Mouse (Mus musculus) lung, postnatal 0 days (tissue): ENCODE measurements at regions not wholly inside any gene's neighbourhood (a gene's known extent, or its start where the extent isn't known, plus 50 kb on each side); places are given as distances from the start of the nearest gene placed in this dataset.

Experiments used
- ATAC-seq: fragments of 200-750 bp; cut with Nextera tagmentation; 2 replicates; pipeline ENCODE4 v1.8.0; 2017; ENCODE audit warnings: moderate library complexity
- DNase-seq: peaks from one replicate; pipeline ENCODE4 v3.0.0-alpha.2; 2016; ENCODE audit warnings: low spot score
- H3K27ac ChIP-seq: fragments of 300-500 bp; sonication (generic); 2 replicates; pipeline ENCODE4 v1.5.1; 2014; ENCODE audit warnings: antibody characterized with exemption, mild to moderate bottlenecking, low read length, mixed read lengths
- H3K27me3 ChIP-seq: fragments of 300-500 bp; sonication (generic); replicated peaks from 2 replicates; pipeline ENCODE4 v1.6.1; 2014; ENCODE audit warnings: low read length, mixed read lengths; ENCODE audit not compliant: insufficient read depth
- H3K36me3 ChIP-seq: fragments of 300-500 bp; sonication (generic); 2 replicates; pipeline ENCODE4 v1.6.1; 2014; ENCODE audit warnings: low read length, mixed read lengths; ENCODE audit not compliant: insufficient read depth
- H3K4me1 ChIP-seq: fragments of 300-500 bp; sonication (generic); 2 replicates; pipeline ENCODE4 v1.6.1; 2014; ENCODE audit warnings: antibody characterized with exemption, low read depth, low read length, mixed read lengths; ENCODE audit not compliant: insufficient read depth
- H3K4me2 ChIP-seq: fragments of 300-500 bp; sonication (generic); replicated peaks from 2 replicates; pipeline ENCODE4 v1.6.1; 2014; ENCODE audit warnings: low read depth, mild to moderate bottlenecking, low read length, moderate library complexity, mixed read lengths
- H3K4me3 ChIP-seq: fragments of 300-500 bp; sonication (generic); 2 replicates; pipeline ENCODE4 v1.5.1; 2014; ENCODE audit warnings: low read depth, low read length
- H3K9ac ChIP-seq: fragments of 300-500 bp; sonication (generic); replicated peaks from 2 replicates; pipeline ENCODE4 v1.6.1; 2014; ENCODE audit warnings: low read depth, mild to moderate bottlenecking
- H3K9me3 ChIP-seq: fragments of 300-500 bp; sonication (generic); 2 replicates; pipeline ENCODE4 v1.6.1; 2016; ENCODE audit warnings: low read length, mixed read lengths
- CTCF ChIP-seq: IDR thresholded peaks from 2 replicates; pipeline ENCODE4 v1.5.1; 2016; ENCODE audit warnings: antibody characterized with exemption, mild to moderate bottlenecking
- EP300 ChIP-seq: IDR thresholded peaks from 2 replicates; pipeline ENCODE4 v1.6.1; 2016; ENCODE audit warnings: antibody characterized with exemption, mild to moderate bottlenecking, control low read depth
- WGBS: fragments of 180-500 bp; shearing (Covaris S2); extraction: QIAGEN DNeasy Blood & Tissue Kit; methylation state at CpG from one replicate; pipeline ENCODE4 v1.1.7; 2014; 5-methylcytosine and 5-hydroxymethylcytosine counted together

DNA sequence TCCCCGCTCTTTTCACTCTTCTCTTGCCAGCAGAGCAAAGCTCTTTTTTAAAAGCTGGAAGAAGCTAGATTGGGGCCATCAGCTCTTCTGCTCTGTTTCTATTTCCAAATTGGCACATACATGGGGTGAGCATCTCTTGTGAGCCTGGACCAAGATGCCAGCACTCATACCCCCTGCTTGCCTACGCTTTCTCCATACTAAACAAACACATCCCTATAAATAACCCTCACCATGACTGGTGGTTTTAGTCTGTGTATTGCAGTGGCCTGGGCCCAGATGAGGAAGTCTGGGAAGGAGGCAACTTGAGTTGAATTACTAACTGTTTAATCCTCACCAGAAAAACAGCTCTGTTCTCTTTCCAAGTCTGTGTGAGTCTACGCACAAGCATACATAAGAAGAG lies 110.0 kb downstream of the Hlx start:
- H3K4me2 ChIP-seq = no peak overlapping the region
- H3K36me3 ChIP-seq = no peaks in the 10 kb centered on the region
- 59% methylated on average over 3 of the region's 3 CpGs for WGBS
- H3K27me3 ChIP-seq = no peaks in the 10 kb centered on the region
- no peak overlapping the region for H3K4me3 ChIP-seq
- H3K27ac ChIP-seq = no peak overlapping the region
- no peaks in the 10 kb centered on the region for H3K4me1 ChIP-seq
- ATAC-seq (peak; percentile 69), DNase-seq (peak; percentile 39)
- no peaks in the 10 kb centered on the region for H3K9me3 ChIP-seq
- no peak overlapping the region for H3K9ac ChIP-seq
- TF ChIP-seq CTCF (no peak), EP300 (no peak)

GRCm38 (mm10) chr1:184621950-184622349 lies 110.5 kb downstream of the Hlx start:
- no peak overlapping the region for H3K4me3 ChIP-seq
- no peaks in the 10 kb centered on the region for H3K27me3 ChIP-seq
- H3K4me1 ChIP-seq = no peaks in the 10 kb centered on the region
- ATAC-seq (peak; percentile 62), DNase-seq (peak; percentile 83)
- H3K27ac ChIP-seq = no peak overlapping the region
- TF ChIP-seq EP300 (no peak), CTCF (no peak)
- H3K36me3 ChIP-seq = no peaks in the 10 kb centered on the region
- H3K9me3 ChIP-seq = no peaks in the 10 kb centered on the region
- 33% methylated on average over 15 of the region's 15 CpGs for whole genome bisulfite sequencing
- no peak overlapping the region for H3K4me2 ChIP-seq
- no peak overlapping the region for H3K9ac ChIP-seq

GRCm38 (mm10) chr1:184617853-184618454 lies 114.5 kb downstream of the Hlx start:
- no peak overlapping the region for H3K4me3 ChIP-seq
- H3K27me3 ChIP-seq = no peaks in the 10 kb centered on the region
- no peaks in the 10 kb centered on the region for H3K9me3 ChIP-seq
- H3K4me2 ChIP-seq = no peak overlapping the region
- no peak overlapping the region for H3K27ac ChIP-seq
- peak; percentile 92 for TF ChIP-seq EP300
- no peak for TF ChIP-seq CTCF
- no peaks in the 10 kb centered on the region for H3K36me3 ChIP-seq
- H3K4me1 ChIP-seq = no peaks in the 10 kb centered on the region
- ATAC-seq (peak; percentile 53; the same call in 1 of the 2 replicates), DNase-seq (peak; percentile 79)
- no peak overlapping the region for H3K9ac ChIP-seq
- WGBS = 77% methylated on average over 8 of the region's 8 CpGs

DNA sequence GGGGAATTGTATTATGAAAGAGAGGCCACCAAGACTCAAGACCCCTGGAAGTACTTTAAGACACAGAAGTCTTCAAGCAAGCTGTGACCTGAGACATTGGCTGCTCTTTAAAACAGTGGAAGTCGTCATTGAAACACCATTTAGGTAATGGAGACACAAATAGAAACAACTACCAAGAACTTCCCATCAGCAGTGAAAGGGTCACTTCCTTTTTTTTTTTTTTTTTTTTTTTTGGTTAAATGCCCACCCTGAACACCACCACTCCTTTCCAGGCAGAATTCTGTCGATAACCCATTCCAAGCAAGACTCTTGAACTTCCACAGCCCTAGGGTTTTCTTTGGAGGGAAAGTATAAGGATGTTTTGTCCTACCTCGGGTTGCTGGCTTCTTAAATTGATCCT lies 116.4 kb downstream of the Hlx start:
- WGBS = 54% methylated on average over 3 of the region's 3 CpGs
- no peak for ATAC-seq

GRCm38 (mm10) chr1:184614699-184615415 lies 117.6 kb downstream of the Hlx start:
- Histone ChIP-seq H3K9me3 (no peaks in the 10 kb centered on the region), H3K27me3 (no peaks in the 10 kb centered on the region), H3K36me3 (no peaks in the 10 kb centered on the region), H3K9ac (no peak overlapping the region), H3K27ac (no peak overlapping the region), H3K4me2 (no peak overlapping the region), H3K4me3 (no peak overlapping the region), H3K4me1 (no peaks in the 10 kb centered on the region)
- ATAC-seq (no peak), DNase-seq (peak; percentile 37)
- 79% methylated on average over 21 of the region's 21 CpGs for WGBS
- no peak for TF ChIP-seq EP300

More for the DNA sequence above, 116.4 kb downstream of the Hlx start:
- Histone ChIP-seq H3K9ac (no peak overlapping the region), H3K27ac (no peak overlapping the region), H3K4me2 (no peak overlapping the region), H3K36me3 (no peaks in the 10 kb centered on the region), H3K4me3 (no peak overlapping the region), H3K27me3 (no peaks in the 10 kb centered on the region), H3K4me1 (no peaks in the 10 kb centered on the region), H3K9me3 (no peaks in the 10 kb centered on the region)
- TF ChIP-seq EP300 (no peak), CTCF (no peak)
- no peak for DNase-seq

GRCm38 (mm10) chr1:184612880-184613279 lies 119.5 kb downstream of the Hlx start:
- no peak overlapping the region for H3K27ac ChIP-seq
- H3K9me3 ChIP-seq = no peaks in the 10 kb centered on the region
- H3K4me1 ChIP-seq = no peaks in the 10 kb centered on the region
- TF ChIP-seq CTCF (no peak), EP300 (no peak)
- no peak overlapping the region for H3K4me3 ChIP-seq
- WGBS = 56% methylated on average over 4 of the region's 4 CpGs
- DNase-seq (peak; percentile 25), ATAC-seq (no peak)
- H3K27me3 ChIP-seq = no peaks in the 10 kb centered on the region
- no peak overlapping the region for H3K4me2 ChIP-seq
- no peak overlapping the region for H3K9ac ChIP-seq
- no peaks in the 10 kb centered on the region for H3K36me3 ChIP-seq
